Mouse (Mus musculus): ENCODE results near the gene Nek7. TPM values are rescaled to one million over a fixed set of nuclear protein-coding genes. Genes with fewer than 3 reads are reported as not detected.

The Nek7 gene
- polyA plus RNA-seq, 1 experiment, result 1.7 TPM

DNA sequence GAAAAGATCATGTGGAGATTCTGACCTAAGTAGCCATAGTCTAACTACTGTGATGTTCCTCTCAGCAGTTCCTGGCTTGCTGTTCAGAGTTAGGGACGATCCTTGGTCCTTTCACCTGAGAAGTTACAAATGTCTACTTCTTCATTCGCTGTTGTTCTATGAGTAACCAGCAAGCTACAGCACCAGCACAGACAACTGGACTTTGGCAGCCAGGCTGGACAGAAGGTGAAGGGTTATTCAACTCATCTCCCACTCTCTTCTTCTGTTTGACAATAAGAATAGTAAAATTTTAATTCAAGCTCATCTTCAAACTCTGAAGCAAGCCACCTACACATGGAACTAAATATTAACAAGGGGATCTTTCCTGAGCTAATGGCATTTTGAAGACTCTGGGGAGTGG lies 33.0 kb downstream of the Nek7 start:
- TF ChIP-seq POLR2A (IDR thresholded peaks at IDR 0.05; ENCODE audit: control insufficient read depth, low read depth, low read length), result no peak
- TF ChIP-seq CTCF (IDR thresholded peaks at IDR 0.05; ENCODE audit: control insufficient read depth, insufficient read depth, insufficient replicate concordance, low read depth, low read length), result no peak
- no peaks in the 10 kb centered on the region for H3K4me1 ChIP-seq (ENCODE audit: control insufficient read depth, insufficient read depth, low read length)
- no peaks in the 10 kb centered on the region for H3K27me3 ChIP-seq (ENCODE audit: control insufficient read depth, insufficient read depth, low read length)
- H3K36me3 ChIP-seq (ENCODE audit: control insufficient read depth, insufficient read depth, low read length), result no peaks in the 10 kb centered on the region
- H3K4me3 ChIP-seq (ENCODE audit: control insufficient read depth, low read depth, low read length), result no peak overlapping the region
- no peak overlapping the region for H3K27ac ChIP-seq (ENCODE audit: control insufficient read depth, insufficient read depth, low read depth, low read length)

DNA sequence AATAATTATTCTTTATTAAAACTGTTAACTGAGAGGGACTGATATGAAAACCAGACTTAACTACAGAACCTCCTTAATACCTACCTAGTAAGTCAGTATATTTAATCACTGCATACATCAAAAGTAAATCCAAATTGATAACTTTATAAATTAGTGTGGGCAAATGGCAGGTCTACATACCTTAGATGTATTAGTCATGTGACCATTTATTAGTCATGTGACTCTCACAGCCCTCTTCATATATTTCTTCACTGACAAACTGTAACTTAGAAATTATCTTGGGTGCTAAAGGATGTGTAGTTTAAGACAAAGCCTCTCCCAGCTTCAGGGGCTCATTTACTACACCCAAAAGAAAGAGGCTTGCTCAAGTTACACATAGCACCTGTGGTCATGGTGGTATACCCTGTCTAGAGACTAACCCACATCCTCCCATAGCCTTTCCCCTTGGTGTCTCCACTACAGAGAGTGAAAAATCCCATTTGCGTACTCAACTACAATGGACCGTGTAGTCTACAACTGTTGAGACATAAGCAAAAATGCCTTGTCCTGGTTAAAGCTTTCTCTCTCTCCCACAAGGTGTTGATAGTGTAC lies 35.4 kb downstream of the Nek7 start:
- Histone ChIP-seq H3K27me3 (ENCODE audit: control insufficient read depth, insufficient read depth, low read length) (no peaks in the 10 kb centered on the region), H3K4me1 (ENCODE audit: control insufficient read depth, insufficient read depth, low read length) (no peaks in the 10 kb centered on the region), H3K36me3 (ENCODE audit: control insufficient read depth, insufficient read depth, low read length) (no peaks in the 10 kb centered on the region), H3K4me3 (ENCODE audit: control insufficient read depth, low read depth, low read length) (no peak overlapping the region), H3K27ac (ENCODE audit: control insufficient read depth, insufficient read depth, low read depth, low read length) (no peak overlapping the region)
- no peak for TF ChIP-seq POLR2A (IDR thresholded peaks at IDR 0.05; ENCODE audit: control insufficient read depth, low read depth, low read length)
- TF ChIP-seq CTCF (IDR thresholded peaks at IDR 0.05; ENCODE audit: control insufficient read depth, insufficient read depth, insufficient replicate concordance, low read depth, low read length), result no peak

DNA sequence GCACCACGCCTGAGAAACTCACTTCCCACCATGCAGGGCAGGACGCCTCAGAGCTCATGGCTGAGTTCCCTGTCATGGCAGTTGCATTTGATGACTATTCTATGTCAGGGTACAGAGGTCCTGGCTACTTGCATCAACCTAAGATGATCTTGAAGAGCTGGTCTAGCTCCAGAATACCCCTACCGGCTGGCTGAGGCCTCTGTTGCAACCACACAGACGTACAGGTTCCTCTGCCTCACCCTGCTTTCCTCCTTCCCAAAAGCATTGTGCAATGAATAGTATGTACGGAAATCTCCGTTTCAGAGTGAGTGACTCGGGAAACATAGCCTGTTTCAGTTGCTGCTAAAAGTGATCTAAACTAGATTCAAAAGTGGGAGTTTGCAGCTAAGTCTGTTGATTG lies 37.7 kb downstream of the Nek7 start:
- Histone ChIP-seq H3K4me1 (ENCODE audit: control insufficient read depth, insufficient read depth, low read length) (no peaks in the 10 kb centered on the region), H3K27ac (ENCODE audit: control insufficient read depth, insufficient read depth, low read depth, low read length) (no peak overlapping the region), H3K36me3 (ENCODE audit: control insufficient read depth, insufficient read depth, low read length) (no peaks in the 10 kb centered on the region), H3K27me3 (ENCODE audit: control insufficient read depth, insufficient read depth, low read length) (no peaks in the 10 kb centered on the region), H3K4me3 (ENCODE audit: control insufficient read depth, low read depth, low read length) (no peak overlapping the region)
- TF ChIP-seq POLR2A (IDR thresholded peaks at IDR 0.05; ENCODE audit: control insufficient read depth, low read depth, low read length) (no peak), CTCF (IDR thresholded peaks at IDR 0.05; ENCODE audit: control insufficient read depth, insufficient read depth, insufficient replicate concordance, low read depth, low read length) (no peak)

DNA sequence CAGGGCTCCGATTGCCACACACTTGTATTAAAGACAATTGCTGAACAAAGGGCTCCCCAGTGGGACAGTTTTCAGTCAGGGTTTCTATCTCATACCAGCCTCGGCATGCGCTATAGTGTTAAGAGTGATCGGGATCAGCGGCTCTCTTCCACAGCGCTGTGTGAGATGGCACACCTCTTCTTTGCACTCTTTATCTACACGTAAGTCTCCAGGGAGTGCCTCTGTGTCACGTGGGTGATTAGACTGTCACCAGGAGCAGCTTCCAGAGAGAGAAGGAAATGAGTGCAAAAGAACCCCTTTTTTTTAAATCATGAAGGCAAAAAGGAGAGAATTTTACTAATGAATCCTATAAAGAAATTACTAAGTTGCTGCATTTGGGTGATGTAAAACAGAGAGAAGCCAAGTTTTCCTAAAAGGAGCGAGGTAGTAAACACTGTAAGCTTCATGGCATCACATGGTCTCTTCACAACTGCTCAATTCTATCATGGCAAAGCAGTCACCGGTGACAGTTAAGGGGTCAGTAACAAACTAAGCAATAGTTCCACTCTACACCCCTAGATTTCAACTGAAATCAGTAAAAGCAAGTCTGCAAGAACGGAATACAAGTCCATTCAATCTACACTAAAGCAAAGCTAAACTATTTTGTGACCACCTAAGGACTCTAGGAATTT lies 40.0 kb downstream of the Nek7 start:
- no peaks in the 10 kb centered on the region for H3K27me3 ChIP-seq (ENCODE audit: control insufficient read depth, insufficient read depth, low read length)
- H3K27ac ChIP-seq (ENCODE audit: control insufficient read depth, insufficient read depth, low read depth, low read length), result no peak overlapping the region
- no peaks in the 10 kb centered on the region for H3K4me1 ChIP-seq (ENCODE audit: control insufficient read depth, insufficient read depth, low read length)
- H3K36me3 ChIP-seq (ENCODE audit: control insufficient read depth, insufficient read depth, low read length), result no peaks in the 10 kb centered on the region
- no peak overlapping the region for H3K4me3 ChIP-seq (ENCODE audit: control insufficient read depth, low read depth, low read length)
- no peak for TF ChIP-seq CTCF (IDR thresholded peaks at IDR 0.05; ENCODE audit: control insufficient read depth, insufficient read depth, insufficient replicate concordance, low read depth, low read length)
- no peak for TF ChIP-seq POLR2A (IDR thresholded peaks at IDR 0.05; ENCODE audit: control insufficient read depth, low read depth, low read length)

DNA sequence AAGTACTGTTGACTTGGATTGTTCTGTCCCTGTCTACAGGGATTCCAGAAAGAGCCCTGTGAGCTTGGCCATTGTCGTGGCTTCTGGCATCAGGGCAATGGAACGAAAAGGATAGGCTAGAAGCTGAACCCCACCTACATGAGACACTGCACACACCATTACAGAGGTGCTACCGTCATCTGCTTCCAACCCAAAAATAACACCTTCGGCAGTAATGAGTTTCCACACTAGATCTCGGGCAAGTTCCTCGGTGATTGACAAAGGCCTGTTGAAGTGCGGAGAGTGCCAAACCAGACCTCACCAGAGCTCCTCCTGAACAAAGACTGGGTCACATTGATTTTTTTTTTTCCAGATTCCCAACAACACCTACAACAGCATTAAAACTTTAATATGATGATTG lies 40.7 kb downstream of the Nek7 start:
- H3K27ac ChIP-seq (ENCODE audit: control insufficient read depth, insufficient read depth, low read depth, low read length), result no peak overlapping the region

DNA sequence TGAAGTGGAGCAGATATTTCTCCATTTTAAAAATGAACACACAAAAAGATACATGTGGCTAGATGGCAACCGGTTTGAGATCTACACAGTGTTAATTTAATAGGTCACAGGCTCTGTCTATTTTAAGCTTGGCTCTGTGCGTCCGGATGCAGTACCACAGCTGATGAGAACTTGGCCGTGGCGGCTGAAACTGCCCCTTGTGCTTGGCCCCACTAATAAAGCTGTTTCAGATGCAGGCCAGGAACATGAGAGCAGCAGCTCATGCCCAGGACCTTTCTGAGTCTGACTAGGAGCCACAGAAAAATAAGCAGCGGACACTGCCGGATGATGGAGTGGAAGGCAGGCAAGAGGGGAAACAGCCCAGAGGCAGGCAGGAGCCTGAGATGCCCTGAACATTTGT lies 43.1 kb downstream of the Nek7 start:
- Histone ChIP-seq H3K4me3 (ENCODE audit: control insufficient read depth, low read depth, low read length) (no peak overlapping the region), H3K27me3 (ENCODE audit: control insufficient read depth, insufficient read depth, low read length) (no peaks in the 10 kb centered on the region), H3K36me3 (ENCODE audit: control insufficient read depth, insufficient read depth, low read length) (no peaks in the 10 kb centered on the region), H3K4me1 (ENCODE audit: control insufficient read depth, insufficient read depth, low read length) (no peaks in the 10 kb centered on the region), H3K27ac (ENCODE audit: control insufficient read depth, insufficient read depth, low read depth, low read length) (no peak overlapping the region)
- TF ChIP-seq POLR2A (IDR thresholded peaks at IDR 0.05; ENCODE audit: control insufficient read depth, low read depth, low read length), result no peak
- TF ChIP-seq CTCF (IDR thresholded peaks at IDR 0.05; ENCODE audit: control insufficient read depth, insufficient read depth, insufficient replicate concordance, low read depth, low read length), result no peak

More for the DNA sequence above, 40.7 kb downstream of the Nek7 start:
- H3K4me1 ChIP-seq (ENCODE audit: control insufficient read depth, insufficient read depth, low read length), result no peaks in the 10 kb centered on the region
- H3K4me3 ChIP-seq (ENCODE audit: control insufficient read depth, low read depth, low read length), result no peak overlapping the region
- no peak for TF ChIP-seq CTCF (IDR thresholded peaks at IDR 0.05; ENCODE audit: control insufficient read depth, insufficient read depth, insufficient replicate concordance, low read depth, low read length)
- TF ChIP-seq POLR2A (IDR thresholded peaks at IDR 0.05; ENCODE audit: control insufficient read depth, low read depth, low read length), result no peak
- H3K36me3 ChIP-seq (ENCODE audit: control insufficient read depth, insufficient read depth, low read length), result no peaks in the 10 kb centered on the region
- no peaks in the 10 kb centered on the region for H3K27me3 ChIP-seq (ENCODE audit: control insufficient read depth, insufficient read depth, low read length)

DNA sequence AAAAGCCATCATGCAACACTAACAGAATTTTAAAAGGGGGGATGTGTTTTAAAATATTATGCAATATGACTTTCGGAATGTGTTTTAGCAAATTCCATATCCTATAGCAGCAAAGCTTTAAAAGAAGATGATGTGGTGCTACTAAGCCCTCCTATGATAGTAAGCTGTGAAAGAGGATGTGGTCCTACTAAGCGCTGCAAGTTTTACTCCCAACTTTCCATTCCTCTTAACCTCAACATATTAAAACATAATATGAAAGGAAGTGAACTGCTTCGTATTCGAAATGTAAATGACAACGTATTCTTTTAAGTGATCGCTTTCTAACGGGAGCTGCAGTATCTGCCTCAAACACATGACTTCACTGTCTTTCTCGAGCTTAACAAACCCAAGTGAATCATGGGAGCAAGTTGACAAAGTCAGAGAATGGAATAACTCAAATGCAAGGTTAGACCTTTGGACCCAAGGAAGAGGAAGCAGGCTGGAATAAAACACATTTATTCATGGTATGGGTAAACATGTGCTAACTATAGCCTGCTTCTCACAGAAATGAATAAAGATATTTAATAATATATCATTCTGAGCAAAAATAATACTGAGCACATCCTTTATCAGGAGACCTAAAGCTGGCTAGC lies 43.8 kb downstream of the Nek7 start:
- Histone ChIP-seq H3K4me1 (ENCODE audit: control insufficient read depth, insufficient read depth, low read length) (no peaks in the 10 kb centered on the region), H3K4me3 (ENCODE audit: control insufficient read depth, low read depth, low read length) (no peak overlapping the region), H3K36me3 (ENCODE audit: control insufficient read depth, insufficient read depth, low read length) (no peaks in the 10 kb centered on the region), H3K27ac (ENCODE audit: control insufficient read depth, insufficient read depth, low read depth, low read length) (no peak overlapping the region), H3K27me3 (ENCODE audit: control insufficient read depth, insufficient read depth, low read length) (no peaks in the 10 kb centered on the region)
- TF ChIP-seq CTCF (IDR thresholded peaks at IDR 0.05; ENCODE audit: control insufficient read depth, insufficient read depth, insufficient replicate concordance, low read depth, low read length) (no peak), POLR2A (IDR thresholded peaks at IDR 0.05; ENCODE audit: control insufficient read depth, low read depth, low read length) (no peak)

All from testis, adult 2 months (tissue).